Mouse (Mus musculus): ENCODE results near the gene Iqgap1. TPM values are rescaled to one million over a fixed set of nuclear protein-coding genes. Genes with fewer than 3 reads are reported as not detected.
"Not testable (repeated sequence)": the region's sequence is repeated elsewhere in the genome, so short reads cannot be mapped to it uniquely, and the experiment has no call there.

Gene Iqgap1
- polyA plus RNA-seq, 1 experiment from 2014 or later = 35.6 TPM

DNA sequence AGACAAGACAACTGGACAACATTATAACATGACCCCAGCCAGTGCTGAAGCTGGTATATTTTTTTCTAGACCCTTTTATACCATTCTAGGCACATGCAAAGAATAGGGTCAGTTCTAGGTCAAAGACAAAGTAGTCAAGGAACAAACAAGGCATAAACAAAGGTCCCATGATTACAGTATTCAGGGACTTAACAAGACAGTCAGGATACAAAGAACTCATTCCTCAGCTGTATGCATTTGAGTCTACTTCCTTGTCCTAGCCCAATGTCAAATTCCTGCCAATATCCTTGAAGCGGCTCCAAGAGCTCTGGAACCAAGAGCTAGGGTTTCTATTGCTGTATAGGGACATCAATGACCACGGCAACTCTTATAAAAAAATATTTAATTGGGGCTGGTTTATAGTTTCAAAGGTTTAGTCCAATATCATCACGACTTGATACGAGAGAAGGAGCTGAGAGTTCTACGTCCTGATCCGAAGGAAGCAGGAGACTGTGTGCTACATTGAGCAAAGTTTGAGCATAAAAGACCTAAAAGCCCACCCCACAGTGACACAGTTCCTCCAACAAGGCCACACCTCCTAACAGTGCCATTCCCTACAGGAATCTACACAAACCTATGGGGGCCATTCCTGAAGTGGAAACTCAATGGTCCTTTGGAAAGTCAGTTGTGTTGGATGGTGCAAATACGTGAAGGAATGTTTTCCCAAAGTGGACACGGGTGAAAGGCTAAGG is 18.3 kb upstream of the Iqgap1 start:
- ATAC-seq (replicated peaks; ENCODE audit: insufficient number of reproducible peaks, insufficient read depth, low FRiP score, low read depth) = no peak
- no peak overlapping the region for H3K27ac ChIP-seq
- H3K4me2 ChIP-seq = no peak overlapping the region
- no peaks in the 10 kb centered on the region for H3K9me3 ChIP-seq (replicated peaks)
- H3K9ac ChIP-seq = no peak overlapping the region
- 90% methylated on average over 8 of the region's 8 CpGs for WGBS
- no peaks in the 10 kb centered on the region for H3K27me3 ChIP-seq
- no peaks in the 10 kb centered on the region for H3K36me3 ChIP-seq
- no peak overlapping the region for H3K4me3 ChIP-seq
- 0 out of 2 replicates have a peak, but pooled peaks cover under 1% of the 10 kb centered on the region for H3K4me1 ChIP-seq (replicated peaks)

DNA sequence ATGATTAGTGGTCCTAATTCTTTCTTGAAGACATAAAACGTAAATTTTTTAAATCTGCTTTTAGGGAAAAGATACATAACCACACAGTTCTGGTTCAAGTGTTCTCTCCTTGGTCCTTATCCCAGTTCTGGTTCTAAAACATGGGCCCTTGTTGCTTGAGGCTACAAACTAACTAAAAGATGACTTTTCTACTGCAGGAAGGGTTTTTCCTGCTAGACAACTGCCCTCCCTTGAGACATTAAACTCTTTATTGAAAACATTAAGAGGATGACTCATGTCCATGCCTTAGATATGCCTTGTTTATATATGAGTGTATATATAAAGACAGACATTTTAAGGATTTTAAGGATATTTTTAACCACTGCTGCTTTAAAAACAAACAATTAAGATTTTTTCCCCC is 17.4 kb upstream of the Iqgap1 start:
- Histone ChIP-seq H3K27ac (no peak overlapping the region), H3K4me2 (no peak overlapping the region), H3K4me3 (no peak overlapping the region), H3K9ac (no peak overlapping the region), H3K27me3 (no peaks in the 10 kb centered on the region), H3K36me3 (no peaks in the 10 kb centered on the region), H3K4me1 (replicated peaks) (peaks cover 2% of the 10 kb centered on the region), H3K9me3 (replicated peaks) (no peaks in the 10 kb centered on the region)
- ATAC-seq (replicated peaks; ENCODE audit: insufficient number of reproducible peaks, insufficient read depth, low FRiP score, low read depth) = no peak
- WGBS = 73% methylated on average over 1 of the region's 1 CpGs

DNA sequence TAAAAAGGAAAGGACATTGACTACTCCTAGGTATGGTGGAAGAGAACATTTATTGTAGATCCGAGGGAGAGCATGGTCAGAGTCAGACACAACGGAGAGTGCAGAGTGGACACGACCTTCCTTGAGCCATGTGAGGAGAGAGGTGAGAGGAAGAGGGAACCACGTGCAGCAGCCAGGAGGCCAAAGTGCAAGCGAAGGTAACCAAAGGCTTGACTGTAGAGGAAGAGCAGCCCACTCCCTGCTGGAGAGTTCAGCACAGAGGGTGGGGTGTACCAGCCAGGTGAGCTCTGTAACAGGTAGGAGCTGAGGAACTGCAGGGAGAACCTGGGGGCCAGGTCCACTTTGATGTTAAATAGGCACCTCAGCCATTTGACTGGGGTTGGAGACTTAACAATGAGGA is 16.4 kb upstream of the Iqgap1 start:
- no peak overlapping the region for H3K4me2 ChIP-seq
- H3K27ac ChIP-seq = no peak overlapping the region
- peaks cover 9% of the 10 kb centered on the region for H3K4me1 ChIP-seq (replicated peaks)
- 68% methylated on average over 5 of the region's 5 CpGs for WGBS
- no peaks in the 10 kb centered on the region for H3K27me3 ChIP-seq
- no peaks in the 10 kb centered on the region for H3K9me3 ChIP-seq (replicated peaks)
- no peak for ATAC-seq (replicated peaks; ENCODE audit: insufficient number of reproducible peaks, insufficient read depth, low FRiP score, low read depth)
- H3K36me3 ChIP-seq = no peaks in the 10 kb centered on the region
- no peak overlapping the region for H3K4me3 ChIP-seq
- no peak overlapping the region for H3K9ac ChIP-seq

DNA sequence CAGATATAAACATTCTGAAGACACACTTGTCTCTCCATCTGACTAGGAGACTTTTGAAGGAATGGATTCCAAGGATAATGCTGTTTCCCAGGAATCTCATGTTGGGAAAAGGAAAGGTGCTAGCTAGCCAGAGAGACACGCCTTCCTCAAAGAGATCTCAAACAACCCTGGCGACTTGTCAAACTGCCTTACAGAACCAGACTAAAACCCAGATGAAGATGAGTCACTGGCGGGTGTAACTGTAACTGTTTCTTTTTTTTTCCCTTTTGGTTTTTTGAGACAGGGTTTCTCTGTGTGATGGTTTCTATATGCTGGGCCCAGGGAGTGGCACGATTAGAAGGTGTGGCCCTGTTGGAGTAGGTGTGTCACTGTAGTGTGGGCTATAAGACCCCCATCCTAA is 15.2 kb upstream of the Iqgap1 start:
- Histone ChIP-seq H3K4me1 (replicated peaks) (peaks cover 9% of the 10 kb centered on the region), H3K27ac (no peak overlapping the region), H3K4me2 (no peak overlapping the region), H3K9ac (no peak overlapping the region), H3K27me3 (no peaks in the 10 kb centered on the region), H3K36me3 (no peaks in the 10 kb centered on the region), H3K9me3 (replicated peaks) (no peaks in the 10 kb centered on the region), H3K4me3 (no peak overlapping the region)
- ATAC-seq (replicated peaks; ENCODE audit: insufficient number of reproducible peaks, insufficient read depth, low FRiP score, low read depth) = no peak
- WGBS = 76% methylated on average over 4 of the region's 4 CpGs

DNA sequence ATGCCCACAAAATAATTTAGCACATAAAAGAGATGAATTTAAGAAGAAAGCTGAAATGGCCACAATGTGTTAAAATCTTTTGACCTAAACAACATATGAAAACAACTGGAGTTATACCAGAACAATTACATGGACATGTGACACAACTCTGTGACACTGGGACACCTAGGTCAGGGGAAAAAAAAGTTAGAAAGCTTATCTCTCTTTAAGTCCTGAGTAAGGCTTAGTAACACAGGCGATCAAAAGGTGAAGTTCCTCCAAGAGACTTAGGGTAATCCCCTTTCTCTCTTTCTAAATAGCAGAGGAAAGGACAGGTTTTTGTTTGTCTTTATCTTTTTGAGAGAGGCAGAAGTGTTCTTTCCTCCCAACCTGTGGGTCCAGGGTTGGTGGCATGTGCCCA is 14.5 kb upstream of the Iqgap1 start:
- no peaks in the 10 kb centered on the region for H3K36me3 ChIP-seq
- 59% methylated on average over 1 of the region's 1 CpGs for WGBS
- H3K4me2 ChIP-seq = no peak overlapping the region
- H3K27me3 ChIP-seq = no peaks in the 10 kb centered on the region
- H3K9ac ChIP-seq = no peak overlapping the region
- H3K4me1 ChIP-seq (replicated peaks) = peaks cover 13% of the 10 kb centered on the region
- H3K9me3 ChIP-seq (replicated peaks) = no peaks in the 10 kb centered on the region
- no peak overlapping the region for H3K27ac ChIP-seq
- no peak for ATAC-seq (replicated peaks; ENCODE audit: insufficient number of reproducible peaks, insufficient read depth, low FRiP score, low read depth)
- H3K4me3 ChIP-seq = no peak overlapping the region

DNA sequence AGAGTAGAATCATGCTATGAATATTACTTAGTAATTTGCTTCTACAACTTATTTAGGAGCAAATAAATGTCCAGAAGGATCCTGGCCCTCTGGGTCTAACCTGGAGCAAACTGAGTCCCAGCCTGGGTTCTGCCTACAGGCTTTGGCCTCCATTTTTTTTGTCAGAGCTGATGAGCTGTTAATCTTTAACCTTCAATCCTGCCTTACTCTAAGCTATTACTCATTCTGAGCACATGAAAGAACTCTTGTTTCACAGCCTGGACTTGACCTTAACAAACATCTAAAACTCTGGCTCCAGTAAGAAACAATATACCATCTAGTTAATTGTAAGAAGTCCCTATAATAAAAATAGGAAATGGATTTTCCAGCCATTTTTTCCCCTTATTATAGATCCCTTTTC is 14.0 kb upstream of the Iqgap1 start:
- no peak overlapping the region for H3K4me3 ChIP-seq
- no peaks in the 10 kb centered on the region for H3K36me3 ChIP-seq
- no peaks in the 10 kb centered on the region for H3K9me3 ChIP-seq (replicated peaks)
- H3K27ac ChIP-seq = no peak overlapping the region
- H3K4me1 ChIP-seq (replicated peaks) = peaks cover 13% of the 10 kb centered on the region
- H3K4me2 ChIP-seq = no peak overlapping the region
- ATAC-seq (replicated peaks; ENCODE audit: insufficient number of reproducible peaks, insufficient read depth, low FRiP score, low read depth) = no peak
- no peak overlapping the region for H3K9ac ChIP-seq
- H3K27me3 ChIP-seq = no peaks in the 10 kb centered on the region

DNA sequence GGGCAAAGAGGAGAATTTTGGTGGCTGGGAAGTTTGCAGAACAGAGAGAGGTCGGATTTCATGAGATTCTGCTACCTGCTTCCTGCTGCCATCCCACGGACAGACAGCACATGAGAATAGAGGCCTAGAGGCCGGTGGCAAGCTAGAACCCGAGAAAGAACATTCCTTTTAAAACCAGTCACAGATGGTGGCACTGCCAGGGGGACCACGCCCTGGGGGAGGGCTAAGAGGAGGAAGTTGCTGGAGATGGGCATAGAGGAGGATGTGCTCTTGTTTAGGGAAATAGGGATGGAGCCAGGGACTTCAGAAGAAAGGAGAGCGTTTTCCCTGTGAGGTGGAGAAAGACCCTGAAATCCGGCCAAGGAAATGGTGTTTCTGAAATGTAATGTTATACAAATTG is 12.5 kb upstream of the Iqgap1 start:
- Histone ChIP-seq H3K4me2 (no peak overlapping the region), H3K27ac (no peak overlapping the region), H3K4me1 (replicated peaks) (peaks cover 16% of the 10 kb centered on the region), H3K27me3 (no peaks in the 10 kb centered on the region), H3K36me3 (no peaks in the 10 kb centered on the region), H3K4me3 (no peak overlapping the region), H3K9me3 (replicated peaks) (no peaks in the 10 kb centered on the region), H3K9ac (no peak overlapping the region)
- 47% methylated on average over 7 of the region's 7 CpGs for WGBS
- no peak for ATAC-seq (replicated peaks; ENCODE audit: insufficient number of reproducible peaks, insufficient read depth, low FRiP score, low read depth)

DNA sequence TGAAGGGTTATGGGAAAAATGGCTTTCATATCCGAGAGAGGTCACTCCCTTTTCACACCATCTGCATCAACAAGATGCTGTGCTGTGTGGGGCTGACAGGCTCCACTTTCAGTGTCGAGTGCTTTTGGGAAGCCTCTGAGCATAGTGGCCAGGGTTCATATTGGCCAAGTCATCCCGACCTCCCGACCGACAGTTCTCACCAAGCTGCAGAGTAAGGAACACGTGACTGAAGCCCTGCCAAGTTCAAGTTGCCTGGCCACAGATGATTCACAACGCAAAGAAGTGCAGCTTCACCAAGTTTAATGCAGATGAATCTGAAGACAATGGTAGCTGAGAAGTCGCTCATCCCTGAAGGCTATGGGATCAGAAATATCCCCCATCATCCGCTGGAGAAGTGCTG is 12.0 kb upstream of the Iqgap1 start:
- ATAC-seq (replicated peaks; ENCODE audit: insufficient number of reproducible peaks, insufficient read depth, low FRiP score, low read depth) = no peak
- 35% methylated on average over 9 of the region's 9 CpGs for WGBS

DNA sequence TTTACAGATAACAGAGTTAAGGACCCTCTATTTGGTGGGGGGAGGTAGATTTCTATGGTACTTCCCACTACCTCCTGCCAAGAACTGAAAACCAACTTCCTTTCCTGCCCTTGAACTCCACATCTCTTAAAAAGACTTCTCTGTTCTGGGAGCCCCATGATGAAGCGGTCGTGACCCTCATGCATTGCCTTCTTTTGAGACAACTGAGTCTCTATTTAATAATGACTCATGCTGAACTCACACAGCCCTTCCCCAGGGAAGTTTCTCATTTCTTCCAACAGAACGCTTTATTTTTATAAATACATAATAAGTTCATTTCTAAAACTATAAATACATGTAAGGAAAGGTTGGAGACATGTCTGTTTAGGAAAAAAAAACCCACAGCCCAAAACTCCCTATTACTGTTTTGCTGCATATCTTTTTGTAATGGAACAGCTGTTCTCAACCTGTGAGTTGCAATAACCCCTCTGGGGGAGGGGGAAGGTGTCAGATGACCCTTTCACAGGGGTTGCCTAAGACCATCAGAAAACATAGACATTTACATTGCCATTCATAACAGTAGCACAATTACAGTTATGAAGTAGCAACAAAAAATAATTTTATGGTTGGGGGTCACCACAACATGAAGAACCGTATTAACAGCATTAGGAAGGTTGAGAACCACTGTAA is 10.3 kb upstream of the Iqgap1 start:
- 65% methylated on average over 4 of the region's 4 CpGs for WGBS
- Histone ChIP-seq H3K4me1 (replicated peaks) (peaks cover 29% of the 10 kb centered on the region), H3K36me3 (no peaks in the 10 kb centered on the region), H3K9ac (no peak overlapping the region), H3K4me3 (no peak overlapping the region), H3K4me2 (no peak overlapping the region), H3K9me3 (replicated peaks) (no peaks in the 10 kb centered on the region), H3K27me3 (no peaks in the 10 kb centered on the region), H3K27ac (no peak overlapping the region)
- ATAC-seq (replicated peaks; ENCODE audit: insufficient number of reproducible peaks, insufficient read depth, low FRiP score, low read depth) = no peak

More for the DNA sequence above, 12.0 kb upstream of the Iqgap1 start:
- Histone ChIP-seq H3K4me1 (replicated peaks) (peaks cover 20% of the 10 kb centered on the region), H3K27me3 (no peaks in the 10 kb centered on the region), H3K4me3 (no peak overlapping the region), H3K4me2 (no peak overlapping the region), H3K36me3 (no peaks in the 10 kb centered on the region), H3K9ac (no peak overlapping the region), H3K27ac (no peak overlapping the region), H3K9me3 (replicated peaks) (no peaks in the 10 kb centered on the region)

DNA sequence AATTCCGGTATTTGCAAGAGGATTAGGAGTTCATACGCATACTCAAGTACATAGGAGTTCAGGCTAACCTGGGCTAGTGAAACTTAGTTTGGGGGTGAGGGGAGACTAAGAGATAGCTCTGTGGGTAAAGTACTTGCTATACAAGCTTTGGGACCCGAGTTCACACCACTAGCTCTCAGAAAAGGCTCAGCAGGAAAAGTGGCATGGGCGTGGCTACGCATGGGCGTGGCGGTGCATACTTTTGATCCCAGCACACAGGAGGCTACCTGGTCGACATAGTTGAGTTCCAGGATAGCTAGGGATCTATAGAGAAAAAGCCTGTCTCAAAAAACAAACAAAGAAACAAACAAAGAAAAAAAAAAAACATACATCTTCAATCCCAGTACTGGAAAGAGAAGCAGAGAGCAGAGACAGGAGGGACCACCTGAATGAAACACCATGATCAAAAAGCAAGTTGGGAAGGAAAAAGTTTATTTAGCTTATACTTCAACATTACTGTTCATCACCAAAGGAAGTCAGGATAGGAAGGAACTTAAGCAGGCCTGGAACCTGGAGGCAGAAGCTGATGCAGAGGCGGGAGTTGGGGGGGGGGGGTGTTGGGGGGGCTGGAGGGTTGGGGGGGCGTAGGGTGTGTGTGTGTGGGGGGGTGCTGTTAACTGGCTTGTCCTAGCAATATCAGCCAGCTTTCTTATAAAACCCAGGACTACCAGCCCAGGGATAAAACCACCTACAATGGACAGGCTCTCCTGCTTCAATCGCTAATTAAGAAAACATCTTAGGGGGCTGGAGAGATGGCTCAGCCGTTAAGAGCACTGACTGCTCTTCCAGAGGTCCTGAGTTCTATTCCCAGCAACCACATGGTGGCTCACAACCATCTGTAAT is 8.1 kb upstream of the Iqgap1 start:
- Histone ChIP-seq H3K4me2 (no peak overlapping the region), H3K36me3 (no peaks in the 10 kb centered on the region), H3K4me1 (replicated peaks) (peaks cover 36% of the 10 kb centered on the region), H3K9me3 (replicated peaks) (no peaks in the 10 kb centered on the region), H3K4me3 (no peak overlapping the region), H3K27me3 (no peaks in the 10 kb centered on the region), H3K9ac (no peak overlapping the region), H3K27ac (no peak overlapping the region)
- WGBS = 34% methylated on average over 12 of the region's 12 CpGs
- ATAC-seq (replicated peaks; ENCODE audit: insufficient number of reproducible peaks, insufficient read depth, low FRiP score, low read depth) = no peak

DNA sequence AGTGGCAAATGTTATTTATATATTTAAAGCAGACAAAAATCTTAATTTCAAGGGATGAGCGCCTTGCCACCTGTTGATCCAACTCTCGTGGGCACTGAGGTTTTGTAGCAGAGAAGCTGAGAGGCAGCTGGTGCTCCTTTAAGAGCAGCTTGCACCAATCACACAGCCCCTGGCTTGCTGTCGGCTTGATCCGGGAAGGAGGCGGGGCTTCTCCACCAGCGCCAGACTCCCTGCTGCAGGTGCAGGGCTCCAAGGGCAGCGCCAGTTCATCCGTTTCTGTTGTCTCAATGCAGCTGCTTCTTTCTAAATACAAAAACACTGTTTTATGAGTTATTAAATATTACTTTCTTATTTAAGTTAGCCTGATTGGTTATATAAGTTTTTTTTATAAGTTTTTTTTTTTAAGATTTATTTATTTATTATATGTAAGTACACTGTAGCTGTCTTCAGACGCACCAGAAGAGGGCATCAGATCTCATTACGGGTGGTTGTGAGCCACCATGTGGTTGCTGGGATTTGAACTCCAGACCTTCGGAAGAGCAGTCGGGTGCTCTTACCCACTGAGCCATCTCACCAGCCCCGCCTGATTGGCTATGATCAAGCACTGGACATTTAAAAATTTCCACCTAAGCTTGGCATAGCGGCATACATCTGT is 7.3 kb upstream of the Iqgap1 start:
- peak; percentile 82 for ATAC-seq (replicated peaks; ENCODE audit: insufficient number of reproducible peaks, insufficient read depth, low FRiP score, low read depth)
- not testable (repeated sequence) for H3K27me3 ChIP-seq; H3K9ac ChIP-seq; H3K4me3 ChIP-seq; H3K9me3 ChIP-seq (replicated peaks); H3K36me3 ChIP-seq
- H3K27ac ChIP-seq = peak overlapping the region; percentile 26; the same call in 1 of the 2 replicates
- H3K4me1 ChIP-seq (replicated peaks) = peaks cover 35% of the 10 kb centered on the region
- WGBS = 17% methylated on average over 14 of the region's 14 CpGs
- 0 out of 2 replicates have a peak overlapping the region, but pooled peaks have one; percentile 9 for H3K4me2 ChIP-seq

All from heart, embryonic 15.5 days (tissue).